Mouse (Mus musculus): ENCODE measurements at regions not wholly inside any gene's neighbourhood (a gene's known extent, or its start where the extent isn't known, plus 50 kb on each side); places are given as distances from the start of the nearest gene placed in this dataset.
A peak's percentile ranks its signal among the peaks of the same experiment; 100 is the strongest.
"Not testable (repeated sequence)": the region's sequence is repeated elsewhere in the genome, so short reads cannot be mapped to it uniquely, and the experiment has no call there.

- peaks cover 8% of the 10 kb centered on the region; the same call in 1 of the 2 replicates for H3K27me3 ChIP-seq (replicated peaks; ENCODE audit: control insufficient read depth, insufficient read depth, low read length)
- ATAC-seq, result peak; percentile 95
- H3K4me1 ChIP-seq (ENCODE audit: control insufficient read depth, insufficient read depth, low read length), result peaks cover 3% of the 10 kb centered on the region; the same call in 1 of the 2 replicates
- WGBS, result 31% methylated on average over 10 of the region's 10 CpGs
- H3K36me3 ChIP-seq (ENCODE audit: control insufficient read depth, insufficient read depth, low read length), result no peaks in the 10 kb centered on the region
- H3K9ac ChIP-seq (ENCODE audit: low read depth, low read length), result no peak overlapping the region
- 0 out of 2 replicates have a peak overlapping the region, but pooled peaks have one; percentile 20 for H3K4me3 ChIP-seq (ENCODE audit: low read length)
- H3K27ac ChIP-seq (ENCODE audit: low read length), result peak overlapping the region; percentile 47; the same call in 1 of the 2 replicates
- H3K4me2 ChIP-seq (ENCODE audit: low read depth, low read length), result peak overlapping the region; percentile 44; the same call in 1 of the 2 replicates
- H3K9me3 ChIP-seq (ENCODE audit: control insufficient read depth, low read length), result no peaks in the 10 kb centered on the region
Measured at GRCm38 (mm10) chr2:147968671-147969070, 78.1 kb downstream of the Foxa2 start.

- peak; percentile 65 for ATAC-seq
- WGBS, result 43% methylated on average over 9 of the region's 9 CpGs
- Histone ChIP-seq H3K27ac (ENCODE audit: low read length) (peak overlapping the region; percentile 47; the same call in 1 of the 2 replicates), H3K4me1 (ENCODE audit: control insufficient read depth, insufficient read depth, low read length) (peaks cover 3% of the 10 kb centered on the region; the same call in 1 of the 2 replicates), H3K4me2 (ENCODE audit: low read depth, low read length) (peak overlapping the region; percentile 44; the same call in 1 of the 2 replicates), H3K36me3 (ENCODE audit: control insufficient read depth, insufficient read depth, low read length) (no peaks in the 10 kb centered on the region), H3K27me3 (replicated peaks; ENCODE audit: control insufficient read depth, insufficient read depth, low read length) (peaks cover 8% of the 10 kb centered on the region; the same call in 1 of the 2 replicates), H3K4me3 (ENCODE audit: low read length) (peak overlapping the region; percentile 20), H3K9ac (ENCODE audit: low read depth, low read length) (no peak overlapping the region), H3K9me3 (ENCODE audit: control insufficient read depth, low read length) (no peaks in the 10 kb centered on the region)
Measured at GRCm38 (mm10) chr2:147967829-147968529, 78.8 kb downstream of the Foxa2 start.

GRCm38 (mm10) chr2:147963284-147963683, 83.5 kb downstream of the Foxa2 start:
- H3K4me3 ChIP-seq (ENCODE audit: low read length); H3K4me2 ChIP-seq (ENCODE audit: low read depth, low read length); H3K9me3 ChIP-seq (ENCODE audit: control insufficient read depth, low read length); H3K27ac ChIP-seq (ENCODE audit: low read length); ATAC-seq; H3K4me1 ChIP-seq (ENCODE audit: control insufficient read depth, insufficient read depth, low read length); H3K9ac ChIP-seq (ENCODE audit: low read depth, low read length); H3K36me3 ChIP-seq (ENCODE audit: control insufficient read depth, insufficient read depth, low read length): not testable (repeated sequence)
- H3K27me3 ChIP-seq (replicated peaks; ENCODE audit: control insufficient read depth, insufficient read depth, low read length), result peaks cover 11% of the 10 kb centered on the region
- 82% methylated on average over 1 of the region's 1 CpGs for WGBS

- Histone ChIP-seq H3K9me3 (ENCODE audit: control insufficient read depth, low read length) (no peaks in the 10 kb centered on the region), H3K9ac (ENCODE audit: low read depth, low read length) (no peak overlapping the region), H3K36me3 (ENCODE audit: control insufficient read depth, insufficient read depth, low read length) (no peaks in the 10 kb centered on the region), H3K27me3 (replicated peaks; ENCODE audit: control insufficient read depth, insufficient read depth, low read length) (peaks cover 13% of the 10 kb centered on the region), H3K4me3 (ENCODE audit: low read length) (no peak overlapping the region), H3K4me2 (ENCODE audit: low read depth, low read length) (no peak overlapping the region), H3K4me1 (ENCODE audit: control insufficient read depth, insufficient read depth, low read length) (no peaks in the 10 kb centered on the region), H3K27ac (ENCODE audit: low read length) (no peak overlapping the region; the same call in 1 of the 2 replicates)
- 30% methylated on average over 6 of the region's 6 CpGs for WGBS
- ATAC-seq, result peak; percentile 86
Measured at GRCm38 (mm10) chr2:147961633-147962032, 85.1 kb downstream of the Foxa2 start.

GRCm38 (mm10) chr2:147954183-147954582, 92.6 kb downstream of the Foxa2 start:
- Histone ChIP-seq H3K9ac (ENCODE audit: low read depth, low read length) (no peak overlapping the region), H3K27ac (ENCODE audit: low read length) (no peak overlapping the region), H3K9me3 (ENCODE audit: control insufficient read depth, low read length) (no peaks in the 10 kb centered on the region), H3K4me1 (ENCODE audit: control insufficient read depth, insufficient read depth, low read length) (no peaks in the 10 kb centered on the region), H3K27me3 (replicated peaks; ENCODE audit: control insufficient read depth, insufficient read depth, low read length) (0 out of 2 replicates have a peak, but pooled peaks cover 2% of the 10 kb centered on the region), H3K4me3 (ENCODE audit: low read length) (no peak overlapping the region), H3K4me2 (ENCODE audit: low read depth, low read length) (no peak overlapping the region), H3K36me3 (ENCODE audit: control insufficient read depth, insufficient read depth, low read length) (no peaks in the 10 kb centered on the region)
- 70% methylated on average over 2 of the region's 2 CpGs for WGBS
- ATAC-seq, result no peak

GRCm38 (mm10) chr2:147951233-147951632, 95.5 kb downstream of the Foxa2 start:
- Histone ChIP-seq H3K9me3 (ENCODE audit: control insufficient read depth, low read length) (no peaks in the 10 kb centered on the region), H3K27ac (ENCODE audit: low read length) (no peak overlapping the region), H3K9ac (ENCODE audit: low read depth, low read length) (no peak overlapping the region), H3K4me3 (ENCODE audit: low read length) (no peak overlapping the region), H3K36me3 (ENCODE audit: control insufficient read depth, insufficient read depth, low read length) (no peaks in the 10 kb centered on the region), H3K27me3 (replicated peaks; ENCODE audit: control insufficient read depth, insufficient read depth, low read length) (no peaks in the 10 kb centered on the region), H3K4me1 (ENCODE audit: control insufficient read depth, insufficient read depth, low read length) (peaks cover 2% of the 10 kb centered on the region; the same call in 1 of the 2 replicates), H3K4me2 (ENCODE audit: low read depth, low read length) (no peak overlapping the region)
- ATAC-seq, result no peak
- WGBS, result 89% methylated on average over 5 of the region's 5 CpGs

- no peaks in the 10 kb centered on the region for H3K36me3 ChIP-seq (ENCODE audit: control insufficient read depth, insufficient read depth, low read length)
- H3K9me3 ChIP-seq (ENCODE audit: control insufficient read depth, low read length), result no peaks in the 10 kb centered on the region
- 86% methylated on average over 7 of the region's 7 CpGs for WGBS
- H3K4me1 ChIP-seq (ENCODE audit: control insufficient read depth, insufficient read depth, low read length), result peaks cover 6% of the 10 kb centered on the region; the same call in 1 of the 2 replicates
- H3K27me3 ChIP-seq (replicated peaks; ENCODE audit: control insufficient read depth, insufficient read depth, low read length), result no peaks in the 10 kb centered on the region
- H3K27ac ChIP-seq (ENCODE audit: low read length), result no peak overlapping the region
- H3K9ac ChIP-seq (ENCODE audit: low read depth, low read length), result no peak overlapping the region
- no peak overlapping the region for H3K4me3 ChIP-seq (ENCODE audit: low read length)
- ATAC-seq, result no peak
- no peak overlapping the region for H3K4me2 ChIP-seq (ENCODE audit: low read depth, low read length)
Measured at GRCm38 (mm10) chr2:147944171-147945040, 102.4 kb downstream of the Foxa2 start.

- WGBS, result 50% methylated on average over 4 of the region's 4 CpGs
- Histone ChIP-seq H3K36me3 (ENCODE audit: control insufficient read depth, insufficient read depth, low read length) (no peaks in the 10 kb centered on the region), H3K9me3 (ENCODE audit: control insufficient read depth, low read length) (no peaks in the 10 kb centered on the region), H3K27me3 (replicated peaks; ENCODE audit: control insufficient read depth, insufficient read depth, low read length) (no peaks in the 10 kb centered on the region), H3K27ac (ENCODE audit: low read length) (no peak overlapping the region), H3K9ac (ENCODE audit: low read depth, low read length) (no peak overlapping the region), H3K4me2 (ENCODE audit: low read depth, low read length) (no peak overlapping the region), H3K4me3 (ENCODE audit: low read length) (no peak overlapping the region), H3K4me1 (ENCODE audit: control insufficient read depth, insufficient read depth, low read length) (0 out of 2 replicates have a peak, but pooled peaks cover 4% of the 10 kb centered on the region)
- no peak for ATAC-seq
Measured at GRCm38 (mm10) chr2:147942591-147942990, 104.2 kb downstream of the Foxa2 start.

GRCm38 (mm10) chr2:147941319-147941718, 105.5 kb downstream of the Foxa2 start:
- no peak overlapping the region for H3K4me3 ChIP-seq (ENCODE audit: low read length)
- H3K4me2 ChIP-seq (ENCODE audit: low read depth, low read length), result no peak overlapping the region
- ATAC-seq, result no peak
- H3K9me3 ChIP-seq (ENCODE audit: control insufficient read depth, low read length), result no peaks in the 10 kb centered on the region
- 0 out of 2 replicates have a peak, but pooled peaks cover 4% of the 10 kb centered on the region for H3K4me1 ChIP-seq (ENCODE audit: control insufficient read depth, insufficient read depth, low read length)
- no peaks in the 10 kb centered on the region for H3K27me3 ChIP-seq (replicated peaks; ENCODE audit: control insufficient read depth, insufficient read depth, low read length)
- no peaks in the 10 kb centered on the region for H3K36me3 ChIP-seq (ENCODE audit: control insufficient read depth, insufficient read depth, low read length)
- no peak overlapping the region for H3K27ac ChIP-seq (ENCODE audit: low read length)
- 18% methylated on average over 4 of the region's 4 CpGs for WGBS
- H3K9ac ChIP-seq (ENCODE audit: low read depth, low read length), result no peak overlapping the region

Data from intestine, embryonic 16.5 days (tissue).